Mouse (Mus musculus) heart, embryonic 11.5 days (tissue): ENCODE data around the gene Ank. TPM values are rescaled to one million over a fixed set of nuclear protein-coding genes. Genes with fewer than 3 reads are reported as not detected.

Experiments
- ATAC-seq: fragments of 200-750 bp; cut with Nextera tagmentation; replicated peaks from 2 replicates; pipeline ENCODE4 v1.8.0; 2017; ENCODE audit warnings: moderate library complexity; ENCODE audit not compliant: insufficient number of reproducible peaks, low FRiP score, low TSS enrichment
- H3K27ac ChIP-seq: fragments of 300-500 bp; sonication (generic); 2 replicates; pipeline ENCODE4 v1.5.1; 2014; ENCODE audit warnings: mild to moderate bottlenecking, low read depth, low read length
- H3K27me3 ChIP-seq: fragments of 300-500 bp; sonication (generic); 2 replicates; pipeline ENCODE4 v1.6.1; 2014; ENCODE audit warnings: mild to moderate bottlenecking, low read length, mixed read lengths; ENCODE audit not compliant: control insufficient read depth, insufficient read depth
- H3K36me3 ChIP-seq: fragments of 300-500 bp; sonication (generic); 2 replicates; pipeline ENCODE4 v1.6.1; 2014; ENCODE audit warnings: mild to moderate bottlenecking, low read length, moderate library complexity, mixed read lengths; ENCODE audit not compliant: control insufficient read depth, insufficient read depth
- H3K4me1 ChIP-seq: fragments of 300-500 bp; sonication (generic); 2 replicates; pipeline ENCODE4 v1.6.1; 2014; ENCODE audit warnings: low read length; ENCODE audit not compliant: control insufficient read depth, insufficient read depth
- H3K4me2 ChIP-seq: fragments of 300-500 bp; sonication (generic); 2 replicates; pipeline ENCODE4 v1.6.1; 2014; ENCODE audit warnings: mild to moderate bottlenecking, moderate library complexity
- H3K4me3 ChIP-seq: fragments of 300-500 bp; sonication (generic); 2 replicates; pipeline ENCODE4 v1.5.1; 2014; ENCODE audit warnings: low read depth, low read length
- H3K9ac ChIP-seq: fragments of 300-500 bp; sonication (generic); 2 replicates; pipeline ENCODE4 v1.6.1; 2014; ENCODE audit warnings: mild to moderate bottlenecking, low read depth, low read length, moderate library complexity
- H3K9me3 ChIP-seq: fragments of 300-500 bp; sonication (generic); replicated peaks from 2 replicates; pipeline ENCODE4 v1.6.1; 2016; ENCODE audit warnings: low read length; ENCODE audit not compliant: control insufficient read depth
- WGBS: fragments of 180-500 bp; shearing (Covaris S2); extraction: QIAGEN DNeasy Blood & Tissue Kit; methylation state at CpG from one replicate; pipeline ENCODE4 v1.1.7; 2014; ENCODE audit not compliant: insufficient replicate concordance; 5-methylcytosine and 5-hydroxymethylcytosine counted together
- microRNA-seq: library from miRNA; unstranded; fragments of <30 nt; microRNA quantifications from one replicate; pipeline ENCODE4, GENCODE M21; 2016; ENCODE audit warnings: borderline number of aligned reads
- polyA plus RNA-seq: library from polyadenylated mRNA; unstranded; fragments of >200 nt; fragmentation: Nextera tagmentation; extraction: Ambion mirVana; gene quantifications from 2 replicates; pipeline ENCODE4 v1.2.1, GENCODE M21; 2014

Gene Ank
- polyA plus RNA-seq, 1 experiment from 2014 or later = 13.5 TPM

DNA sequence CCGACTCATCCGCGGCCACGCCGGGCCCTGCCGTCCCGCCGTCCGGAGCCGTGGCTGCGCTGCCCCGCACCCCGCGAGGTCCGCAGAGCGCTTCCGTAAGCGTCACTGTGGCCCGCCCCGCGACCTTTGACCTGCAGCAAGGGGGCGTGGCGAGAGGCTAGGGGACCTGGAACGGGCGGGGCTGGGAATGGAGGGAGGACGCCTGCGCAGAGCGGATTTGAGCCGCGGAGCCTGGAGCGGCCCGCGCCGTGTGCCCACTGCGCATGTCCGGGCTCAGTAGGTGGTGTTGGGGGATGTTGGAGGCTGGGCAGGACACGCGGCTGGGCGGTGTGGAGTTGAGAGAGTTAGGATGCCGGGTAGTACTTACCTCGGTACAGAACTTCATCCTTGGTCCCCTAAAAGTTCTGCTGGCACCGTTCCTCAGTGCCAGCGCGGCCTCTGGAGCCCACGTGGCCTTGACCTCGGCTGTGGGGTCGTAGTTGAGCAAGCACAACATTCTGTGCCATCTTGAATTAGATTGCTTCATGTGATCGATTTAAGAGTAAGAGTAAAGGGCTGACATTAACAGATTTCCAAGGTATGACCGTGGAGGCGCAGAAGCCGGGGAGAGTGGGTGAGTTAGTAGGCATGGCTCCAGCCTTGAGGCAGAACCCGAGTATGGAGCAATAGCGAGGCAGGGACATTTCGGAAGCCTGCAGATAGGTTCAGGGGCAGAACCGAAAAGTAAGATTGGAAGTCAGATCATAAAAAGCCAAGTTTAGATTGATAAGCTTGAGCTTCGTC is 164.3 kb downstream of the Ank start, which contains the start of gene Otulin:
Gene Otulin (minus strand): TSS at position 93 of the 783 bp plus-strand sequence.
- Histone ChIP-seq H3K4me1 (peaks cover 23% of the 10 kb centered on the region), H3K36me3 (no peaks in the 10 kb centered on the region), H3K9me3 (no peaks in the 10 kb centered on the region), H3K27ac (peak within 1 kb of the TSS; percentile 64; the same call in 1 of the 2 replicates), H3K27me3 (no peaks in the 10 kb centered on the region), H3K4me3 (peak within 1 kb of the TSS; percentile 85), H3K9ac (peak within 1 kb of the TSS; percentile 81), H3K4me2 (peak within 1 kb of the TSS; percentile 90)
- ATAC-seq = peak; percentile 99
- 7% methylated on average over 52 of the region's 56 CpGs for WGBS

- Histone ChIP-seq H3K4me2 (no peak overlapping the region), H3K4me3 (no peak overlapping the region), H3K27ac (no peak overlapping the region), H3K9me3 (no peaks in the 10 kb centered on the region), H3K4me1 (peaks cover 9% of the 10 kb centered on the region), H3K36me3 (no peaks in the 10 kb centered on the region), H3K27me3 (no peaks in the 10 kb centered on the region), H3K9ac (no peak overlapping the region)
- no peak for ATAC-seq
- WGBS = 74% methylated on average over 8 of the region's 8 CpGs
Observed at GRCm38 (mm10) chr15:27633941-27634900, 167.7 kb downstream of the Ank start.

GRCm38 (mm10) chr15:27641171-27641570 is 174.7 kb downstream of the Ank start:
- H3K9me3 ChIP-seq = no peaks in the 10 kb centered on the region; the same call in 1 of the 2 replicates
- no peaks in the 10 kb centered on the region for H3K27me3 ChIP-seq

DNA sequence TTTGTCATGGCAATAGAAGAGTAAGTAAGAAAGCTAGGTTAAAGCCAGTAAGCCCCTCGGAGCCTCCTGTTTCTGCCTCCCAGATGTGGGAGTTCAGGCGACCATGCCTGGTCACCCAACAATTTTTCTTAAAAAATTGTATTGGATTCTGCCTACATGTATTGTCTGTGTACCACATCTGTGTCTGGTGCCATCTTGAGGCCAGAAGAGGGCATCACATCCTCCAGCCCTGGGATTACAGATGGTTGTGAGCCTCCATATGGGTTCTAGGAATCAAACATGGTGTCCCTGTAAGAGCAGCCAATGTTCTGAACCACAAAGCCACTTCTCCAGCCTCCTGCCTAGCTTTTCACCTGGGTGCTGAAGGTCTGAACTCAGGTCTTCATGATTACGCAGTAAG is 176.4 kb downstream of the Ank start:
- no peak overlapping the region for H3K27ac ChIP-seq
- no peaks in the 10 kb centered on the region; the same call in 1 of the 2 replicates for H3K9me3 ChIP-seq
- H3K4me3 ChIP-seq = no peak overlapping the region
- no peak overlapping the region for H3K9ac ChIP-seq
- no peak overlapping the region for H3K4me2 ChIP-seq
- no peaks in the 10 kb centered on the region for H3K27me3 ChIP-seq
- H3K36me3 ChIP-seq = no peaks in the 10 kb centered on the region
- H3K4me1 ChIP-seq = no peaks in the 10 kb centered on the region
- ATAC-seq = no peak
- 87% methylated on average over 3 of the region's 3 CpGs for WGBS

More at GRCm38 (mm10) chr15:27641171-27641570, 174.7 kb downstream of the Ank start:
- Histone ChIP-seq H3K36me3 (no peaks in the 10 kb centered on the region), H3K4me3 (no peak overlapping the region), H3K4me1 (no peaks in the 10 kb centered on the region), H3K9ac (no peak overlapping the region), H3K27ac (no peak overlapping the region), H3K4me2 (no peak overlapping the region)
- ATAC-seq = no peak
- WGBS = 45% methylated on average over 12 of the region's 12 CpGs

Small RNA genes lying within 50 kb of the gene (microRNA-seq; reads per million reads assigned to microRNA genes)
- gene Mir7117 = 0.27 reads per million

Other genes starting within 250 kb of the Ank start
- 26.7 and 27.2 TPM in 2 replicates for gene Otulin, start 164.0 kb downstream of the Ank start, polyA plus RNA-seq
- 3.5 and 5.4 TPM in 2 replicates for gene Otulinl, start 214.9 kb downstream of the Ank start, polyA plus RNA-seq